Mouse (Mus musculus) ES-E14 (cell line): ENCODE measurements around the gene Smdt1.

Source experiments
- HCFC1 ChIP-seq: IDR thresholded peaks from 2 replicates; pipeline ENCODE4 v1.6.1; 2012; ENCODE audit warnings: low read length, inconsistent platforms, borderline replicate concordance; ENCODE audit not compliant: insufficient read depth
- ZC3H11A ChIP-seq: IDR thresholded peaks from 2 replicates; pipeline ENCODE4 v1.6.1; 2012; ENCODE audit warnings: low read depth, mild to moderate bottlenecking, inconsistent platforms, low read length, borderline replicate concordance
- ZNF384 ChIP-seq: IDR thresholded peaks from 2 replicates; pipeline ENCODE4 v1.6.1; 2012; ENCODE audit warnings: low read depth, low read length, inconsistent platforms

GRCm38 (mm10) chr15:82353745-82354113 is 15.0 kb downstream of the Smdt1 start:
- TF ChIP-seq HCFC1 (no peak), ZNF384 (no peak), ZC3H11A (no peak)
